Mouse (Mus musculus) embryonic facial prominence, embryonic 15.5 days (tissue): ENCODE results near the gene Stac. TPM values are rescaled to one million over a fixed set of nuclear protein-coding genes. Genes with fewer than 3 reads are reported as not detected.

Experiments
- ATAC-seq: fragments of 200-750 bp; cut with Nextera tagmentation; 2 replicates; pipeline ENCODE4 v1.8.0; 2017; ENCODE audit warnings: low read depth, moderate TSS enrichment; ENCODE audit not compliant: insufficient number of reproducible peaks, low FRiP score, low TSS enrichment
- H3K27ac ChIP-seq: fragments of 300-500 bp; sonication (generic); replicated peaks from 2 replicates; pipeline ENCODE4 v1.5.1; 2015; ENCODE audit warnings: mild to moderate bottlenecking, inconsistent platforms
- H3K27me3 ChIP-seq: fragments of 300-500 bp; sonication (generic); 2 replicates; pipeline ENCODE4 v1.6.1; 2015; ENCODE audit warnings: inconsistent platforms
- H3K36me3 ChIP-seq: fragments of 300-500 bp; sonication (generic); 2 replicates; pipeline ENCODE4 v1.6.1; 2015; ENCODE audit warnings: mild to moderate bottlenecking, inconsistent platforms
- H3K4me1 ChIP-seq: fragments of 300-500 bp; sonication (generic); 2 replicates; pipeline ENCODE4 v1.6.1; 2015; ENCODE audit warnings: inconsistent platforms
- H3K4me2 ChIP-seq: fragments of 300-500 bp; sonication (generic); replicated peaks from 2 replicates; pipeline ENCODE4 v1.6.1; 2015; ENCODE audit warnings: mild to moderate bottlenecking, inconsistent platforms
- H3K4me3 ChIP-seq: fragments of 300-500 bp; sonication (generic); replicated peaks from 2 replicates; pipeline ENCODE4 v1.5.1; 2015; ENCODE audit warnings: mild to moderate bottlenecking, inconsistent platforms
- H3K9ac ChIP-seq: fragments of 300-500 bp; sonication (generic); 2 replicates; pipeline ENCODE4 v1.6.1; 2015; ENCODE audit warnings: inconsistent platforms
- H3K9me3 ChIP-seq: fragments of 300-500 bp; sonication (generic); replicated peaks from 2 replicates; pipeline ENCODE4 v1.6.1; 2016; ENCODE audit warnings: inconsistent platforms
- WGBS: fragments of 180-500 bp; shearing (Covaris S2); methylation state at CpG from one replicate; pipeline ENCODE4 v1.1.7; 2015; 5-methylcytosine and 5-hydroxymethylcytosine counted together
- polyA plus RNA-seq: library from polyadenylated mRNA; unstranded; fragments of >200 nt; fragmentation: Nextera tagmentation; extraction: Ambion mirVana; gene quantifications from 2 replicates; pipeline ENCODE4 v1.2.1, GENCODE M21; 2015

Stac gene
- polyA plus RNA-seq, 1 experiment from 2014 or later, result 6.9 TPM

GRCm38 (mm10) chr9:111514586-111515473 is 175.3 kb downstream of the Stac start:
- H3K9ac ChIP-seq, result no peak overlapping the region
- H3K9me3 ChIP-seq, result no peaks in the 10 kb centered on the region
- no peaks in the 10 kb centered on the region for H3K27me3 ChIP-seq
- H3K4me3 ChIP-seq, result no peak overlapping the region
- no peak for ATAC-seq
- no peak overlapping the region for H3K4me2 ChIP-seq
- no peak overlapping the region for H3K27ac ChIP-seq
- no peaks in the 10 kb centered on the region for H3K4me1 ChIP-seq
- no peaks in the 10 kb centered on the region for H3K36me3 ChIP-seq
- WGBS, result 71% methylated on average over 15 of the region's 15 CpGs
